Mouse (Mus musculus) MEL (cell line): Measurements from ENCODE around the gene Faap100. TPM values are rescaled to one million over a fixed set of nuclear protein-coding genes. Genes with fewer than 3 reads are reported as not detected.

Source experiments
- DNase-seq: peaks from one replicate; pipeline ENCODE4 v3.0.0; 2011; ENCODE audit warnings: low read depth, low spot score
- H3K27ac ChIP-seq: 2 replicates; pipeline ENCODE4 v1.5.1; 2012; ENCODE audit warnings: low read depth, mild to moderate bottlenecking, control low read depth, low read length, moderate library complexity; ENCODE audit not compliant: control insufficient read depth
- H3K27me3 ChIP-seq, 2 experiments: fragments of 150-350 bp in 1 of 2; sonication (generic) in 1 of 2; 2 replicates each; pipeline ENCODE4 v1.6.1; 2012; ENCODE audit warnings: low read length in 2 of 2, mild to moderate bottlenecking in 2 of 2, improper control_type of control experiment in 1 of 2, moderate library complexity in 1 of 2; ENCODE audit not compliant: insufficient read depth in 2 of 2, control insufficient read depth in 1 of 2
- H3K36me3 ChIP-seq, 2 experiments: 2 replicates each; pipeline ENCODE4 v1.6.1; 2012 to 2014; ENCODE audit warnings: low read length in 2 of 2, improper control_type of control experiment in 1 of 2, inconsistent platforms in 1 of 2, mild to moderate bottlenecking in 1 of 2; ENCODE audit not compliant: insufficient read depth in 2 of 2, control insufficient read depth in 1 of 2
- H3K4me1 ChIP-seq, 2 experiments: fragments of 150-350 bp in 1 of 2; sonication (generic) in 1 of 2; 2 replicates each; pipeline ENCODE4 v1.6.1; 2012; ENCODE audit warnings: low read length in 2 of 2, improper control_type of control experiment in 1 of 2, mild to moderate bottlenecking in 1 of 2; ENCODE audit not compliant: insufficient read depth in 2 of 2, control insufficient read depth in 1 of 2
- H3K4me3 ChIP-seq, 2 experiments: fragments of 150-350 bp in 1 of 2; sonication (generic) in 1 of 2; 2 replicates each; pipeline ENCODE4 v1.5.1; 2012; ENCODE audit warnings: low read depth in 2 of 2, low read length in 2 of 2, mild to moderate bottlenecking in 2 of 2, moderate library complexity in 2 of 2, control low read depth in 1 of 2, improper control_type of control experiment in 1 of 2; ENCODE audit not compliant: control insufficient read depth in 1 of 2, insufficient read depth in 1 of 2
- H3K79me2 ChIP-seq: 2 replicates; pipeline ENCODE4 v1.6.1; 2012; ENCODE audit warnings: mild to moderate bottlenecking, low read length, moderate library complexity; ENCODE audit not compliant: control insufficient read depth, poor library complexity, insufficient read depth
- H3K9ac ChIP-seq: 2 replicates; pipeline ENCODE4 v1.6.1; 2012; ENCODE audit warnings: low read depth, mild to moderate bottlenecking, control low read depth, low read length, moderate library complexity; ENCODE audit not compliant: control insufficient read depth, poor library complexity, severe bottlenecking
- H3K9me3 ChIP-seq: fragments of 150-350 bp; sonication (generic); replicated peaks from 2 replicates; pipeline ENCODE4 v1.6.1; 2012; ENCODE audit warnings: mild to moderate bottlenecking, low read length, improper control_type of control experiment, moderate library complexity; ENCODE audit not compliant: insufficient read depth
- BHLHE40 ChIP-seq: IDR thresholded peaks from 2 replicates; pipeline ENCODE4 v1.6.1; 2012; ENCODE audit warnings: low read depth, mild to moderate bottlenecking, inconsistent platforms, low read length, improper control_type of control experiment, borderline replicate concordance
- CHD1 ChIP-seq: IDR thresholded peaks from 2 replicates; pipeline ENCODE4 v1.6.1; 2012; ENCODE audit warnings: low read depth, mild to moderate bottlenecking, inconsistent platforms, low read length, improper control_type of control experiment
- ELF1 ChIP-seq: IDR thresholded peaks from 2 replicates; pipeline ENCODE4 v1.6.1; 2014; ENCODE audit warnings: low read depth, mild to moderate bottlenecking, inconsistent platforms, low read length, improper control_type of control experiment, moderate library complexity
- EP300 ChIP-seq, 2 experiments: IDR thresholded peaks; 2 replicates each; pipeline ENCODE4 v1.6.1; 2011; ENCODE audit warnings: improper control_type of control experiment in 2 of 2, low read length in 2 of 2, low read depth in 1 of 2, mild to moderate bottlenecking in 1 of 2
- ETS1 ChIP-seq: IDR thresholded peaks from 2 replicates; pipeline ENCODE4 v1.6.1; 2012; ENCODE audit warnings: low read depth, mild to moderate bottlenecking, inconsistent platforms, low read length, improper control_type of control experiment, moderate library complexity
- GATA1 ChIP-seq: IDR thresholded peaks from 2 replicates; pipeline ENCODE4 v1.6.1; 2011; ENCODE audit warnings: low read depth, low read length, improper control_type of control experiment
- JUND ChIP-seq: IDR thresholded peaks from 2 replicates; pipeline ENCODE4 v1.6.1; 2011; ENCODE audit warnings: low read depth, mild to moderate bottlenecking, improper control_type of control experiment, low read length
- KAT2A ChIP-seq: conservative IDR thresholded peaks from 2 replicates; pipeline ENCODE4 v1.6.1; 2012; ENCODE audit warnings: low read depth, low read length, improper control_type of control experiment, inconsistent platforms
- MAFK ChIP-seq: IDR thresholded peaks from 2 replicates; pipeline ENCODE4 v1.6.1; 2011; ENCODE audit warnings: low read depth, mild to moderate bottlenecking, low read length, improper control_type of control experiment, borderline replicate concordance
- MAX ChIP-seq: IDR thresholded peaks from 2 replicates; pipeline ENCODE4 v1.6.1; 2011; ENCODE audit warnings: low read length, improper control_type of control experiment
- MAZ ChIP-seq: IDR thresholded peaks from 2 replicates; pipeline ENCODE4 v1.6.1; 2012; ENCODE audit warnings: low read depth, mild to moderate bottlenecking, inconsistent platforms, low read length, improper control_type of control experiment
- MEF2A ChIP-seq: IDR thresholded peaks from 2 replicates; pipeline ENCODE4 v1.6.1; 2014; ENCODE audit warnings: low read depth, mild to moderate bottlenecking, inconsistent platforms, low read length, improper control_type of control experiment; ENCODE audit not compliant: poor library complexity, insufficient replicate concordance, severe bottlenecking; ENCODE audit errors: extremely low read depth
- MYB ChIP-seq: IDR thresholded peaks from 2 replicates; pipeline ENCODE4 v1.6.1; 2011; ENCODE audit warnings: mild to moderate bottlenecking, low read depth, low read length, improper control_type of control experiment
- MYC ChIP-seq: IDR thresholded peaks from 2 replicates; pipeline ENCODE4 v1.6.1; 2011; ENCODE audit warnings: low read depth, mild to moderate bottlenecking, low read length, improper control_type of control experiment, moderate library complexity
- NELFE ChIP-seq: IDR thresholded peaks from 2 replicates; pipeline ENCODE4 v1.6.1; 2011; ENCODE audit warnings: low read depth, low read length, improper control_type of control experiment
- NRF1 ChIP-seq: IDR thresholded peaks from 2 replicates; pipeline ENCODE4 v1.6.1; 2014; ENCODE audit warnings: low read depth, mild to moderate bottlenecking, inconsistent platforms, low read length, improper control_type of control experiment, moderate library complexity; ENCODE audit not compliant: poor library complexity, insufficient read depth, severe bottlenecking
- POLR2A ChIP-seq, 2 experiments: IDR thresholded peaks; 2 replicates each; pipeline ENCODE4 v1.6.1; 2011 to 2012; ENCODE audit warnings: low read length in 2 of 2, mild to moderate bottlenecking in 2 of 2, control low read depth in 1 of 2, improper control_type of control experiment in 1 of 2, low read depth in 1 of 2, moderate library complexity in 1 of 2; ENCODE audit not compliant: control insufficient read depth in 1 of 2, insufficient read depth in 1 of 2, poor library complexity in 1 of 2
- POLR2AphosphoS5 ChIP-seq: IDR thresholded peaks from 2 replicates; pipeline ENCODE4 v1.6.1; 2012; ENCODE audit warnings: low read depth, borderline replicate concordance, mild to moderate bottlenecking, inconsistent platforms, low read length, moderate library complexity, mixed read lengths
- RAD21 ChIP-seq: IDR thresholded peaks from 2 replicates; pipeline ENCODE4 v1.6.1; 2011; ENCODE audit warnings: mild to moderate bottlenecking, low read depth, low read length, improper control_type of control experiment
- RCOR1 ChIP-seq: IDR thresholded peaks from 2 replicates; pipeline ENCODE4 v1.6.1; 2012; ENCODE audit warnings: low read depth, mild to moderate bottlenecking, inconsistent platforms, low read length, improper control_type of control experiment
- SMC3 ChIP-seq: IDR thresholded peaks from 2 replicates; pipeline ENCODE4 v1.6.1; 2011; ENCODE audit warnings: low read depth, low read length, improper control_type of control experiment
- TAL1 ChIP-seq: IDR thresholded peaks from 2 replicates; pipeline ENCODE4 v1.6.1; 2012; ENCODE audit warnings: mild to moderate bottlenecking, inconsistent platforms, low read length, moderate library complexity, mixed read lengths
- TCF12 ChIP-seq: IDR thresholded peaks from 2 replicates; pipeline ENCODE4 v1.6.1; 2014; ENCODE audit warnings: low read depth, mild to moderate bottlenecking, inconsistent platforms, low read length, improper control_type of control experiment, moderate library complexity
- UBTF ChIP-seq: IDR thresholded peaks from 2 replicates; pipeline ENCODE4 v1.6.1; 2012; ENCODE audit warnings: low read depth, mild to moderate bottlenecking, inconsistent platforms, low read length, improper control_type of control experiment, moderate library complexity, borderline replicate concordance; ENCODE audit not compliant: insufficient read depth
- USF1 ChIP-seq: IDR thresholded peaks from 2 replicates; pipeline ENCODE4 v1.6.1; 2014; ENCODE audit warnings: low read depth, mild to moderate bottlenecking, inconsistent platforms, low read length, improper control_type of control experiment, moderate library complexity
- ZMIZ1 ChIP-seq: IDR thresholded peaks from 2 replicates; pipeline ENCODE4 v1.6.1; 2012; ENCODE audit warnings: low read depth, mild to moderate bottlenecking, inconsistent platforms, low read length, improper control_type of control experiment, moderate library complexity
- ZNF384 ChIP-seq: IDR thresholded peaks from 2 replicates; pipeline ENCODE4 v1.6.1; 2012; ENCODE audit warnings: low read depth, mild to moderate bottlenecking, inconsistent platforms, low read length, improper control_type of control experiment
- polyA plus RNA-seq, 2 experiments: library from polyadenylated mRNA; stranded (reverse) in 1 of 2; unstranded in 1 of 2; fragments of >175 nt in 1 of 2; fragments of >200 nt in 1 of 2; gene quantifications; 2 replicates each; pipeline versions ENCODE4 v1.2.1 to v1.2.4; 2012; ENCODE audit warnings: low replicate concordance in 2 of 2, low read depth in 1 of 2; ENCODE audit not compliant: insufficient read length in 2 of 2, insufficient read depth in 1 of 2, missing spikeins in 1 of 2
- total RNA-seq: library from RNA; depleted of rRNA; stranded (reverse); fragments of 300-350 nt; gene quantifications from 2 replicates; pipeline ENCODE4 v1.2.3, GENCODE M21; 2012

Faap100 gene
- total and polyA plus RNA-seq, 3 experiments, result 27.1 to 45.7 TPM; not detected in 1

DNA sequence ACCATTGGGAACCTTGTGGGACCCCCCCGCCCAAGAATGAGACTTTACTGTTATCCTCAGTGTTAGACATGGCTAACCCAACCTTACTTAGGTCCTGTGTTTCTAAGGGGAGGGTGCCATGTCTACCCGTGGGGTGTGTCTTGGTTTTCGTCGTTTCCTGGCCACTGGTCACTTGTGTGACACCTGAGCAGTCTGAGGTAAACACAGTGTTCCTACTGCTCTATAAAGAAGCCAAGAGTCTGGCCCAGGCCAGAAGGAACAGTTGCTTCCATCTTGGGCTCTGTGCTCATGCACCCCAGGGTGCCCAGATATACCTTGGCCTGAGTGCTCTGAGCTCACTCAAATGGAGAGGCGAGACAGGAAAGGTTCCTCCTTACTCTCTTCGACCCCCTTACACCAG lies 15.7 kb downstream of the Faap100 start:
- H3K4me1 ChIP-seq, result peaks cover 0 to 10% of the 10 kb centered on the region in 2 experiments; a peak in 3 of 4 replicates

DNA sequence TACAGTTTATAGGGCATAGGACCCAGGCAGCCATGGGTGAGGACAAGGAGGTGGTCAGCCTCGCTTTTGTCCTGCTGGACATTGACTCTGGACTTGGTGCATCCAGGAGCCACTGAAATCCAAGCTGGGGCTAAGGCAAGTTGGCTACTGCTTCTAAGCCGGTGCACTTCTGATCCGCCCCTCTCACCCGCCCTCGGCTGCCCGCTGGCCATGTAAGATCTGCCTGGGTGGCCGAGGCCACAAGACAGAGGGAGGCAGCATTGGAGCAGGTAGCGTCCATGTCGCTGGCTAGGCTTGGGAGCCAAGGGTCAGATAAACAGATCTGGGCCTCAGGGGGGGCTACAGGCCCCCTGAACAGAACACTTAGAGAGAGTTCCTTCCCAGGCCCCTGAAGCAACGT lies 17.3 kb downstream of the Faap100 start, which contains the start of gene Fscn2:
TSS of gene Fscn2 (plus strand) at position 240 of the 400 bp plus-strand sequence.
- Histone ChIP-seq H3K4me1 (peaks cover 3 to 17% of the 10 kb centered on the region in 2 experiments), H3K27ac (no peak within 1 kb of the TSS), H3K27me3 (no peaks in the 10 kb centered on the region), H3K36me3 (peaks cover 0 to 8% of the 10 kb centered on the region in 2 experiments; a peak in 2 of 4 replicates), H3K79me2 (no peaks in the 10 kb centered on the region), H3K9me3 (no peaks in the 10 kb centered on the region), H3K9ac (no peak within 1 kb of the TSS), H3K4me3 (no peak within 1 kb of the TSS)
- no peak for DNase-seq
- TF ChIP-seq USF1, result no peak
- no peak for TF ChIP-seq TCF12
- TF ChIP-seq TAL1, result no peak
- TF ChIP-seq MAFK, result no peak
- TF ChIP-seq BHLHE40, result no peak
- no peak for TF ChIP-seq ZNF384
- TF ChIP-seq RAD21, result no peak
- no peak for TF ChIP-seq MAX
- TF ChIP-seq POLR2AphosphoS5, result no peak
- TF ChIP-seq MYC, result no peak
- TF ChIP-seq UBTF, result no peak
- TF ChIP-seq ELF1, result no peak
- no peak for TF ChIP-seq POLR2A (IDR thresholded peaks at IDR 0.05; ENCODE audit: control insufficient read depth in 1 of 2, insufficient read depth in 1 of 2, low read depth in 1 of 2, low read length in 2 of 2, poor library complexity in 1 of 2)
- no peak for TF ChIP-seq CHD1
- TF ChIP-seq JUND, result no peak
- TF ChIP-seq NRF1, result no peak
- TF ChIP-seq NELFE, result no peak

More for the DNA sequence above, 15.7 kb downstream of the Faap100 start:
- DNase-seq, result no peak
- Histone ChIP-seq H3K27ac (no peak overlapping the region), H3K36me3 (peaks cover 0 to 3% of the 10 kb centered on the region in 2 experiments; a peak in 1 of 4 replicates), H3K79me2 (no peaks in the 10 kb centered on the region), H3K9ac (no peak overlapping the region), H3K4me3 (no peak overlapping the region), H3K27me3 (no peaks in the 10 kb centered on the region), H3K9me3 (no peaks in the 10 kb centered on the region)
- TF ChIP-seq MAZ (no peak), TAL1 (no peak), TCF12 (no peak), RCOR1 (no peak), NELFE (no peak), JUND (no peak), EP300 (IDR thresholded peaks at IDR 0.05; ENCODE audit: low read depth in 1 of 2, low read length in 2 of 2) (no peak), ZMIZ1 (no peak), MEF2A (no peak), GATA1 (no peak), ETS1 (no peak), MYB (no peak), KAT2A (no peak), USF1 (no peak), SMC3 (no peak)
